Mouse (Mus musculus): Measurements from ENCODE around the gene Naglu.

DNA sequence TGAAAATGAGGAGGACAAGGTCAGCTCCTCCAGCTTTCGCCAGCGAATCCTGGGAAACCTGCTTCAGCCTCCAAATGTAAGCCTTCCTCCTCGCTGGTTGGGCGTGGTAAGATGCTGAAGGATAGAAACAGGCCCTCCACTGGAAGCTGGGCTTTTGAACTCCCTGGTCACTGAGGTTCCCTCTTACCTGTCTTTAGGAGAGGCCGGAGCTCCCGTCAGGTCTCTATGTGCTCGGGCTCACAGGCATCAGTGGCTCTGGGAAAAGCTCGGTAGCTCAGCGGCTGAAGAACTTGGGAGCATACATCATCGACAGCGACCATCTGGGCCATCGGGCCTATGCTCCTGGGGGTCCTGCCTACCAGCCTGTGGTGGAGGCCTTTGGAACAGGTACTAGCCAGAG, 15.0 kb downstream of the Naglu start:
- no peak for TF ChIP-seq E2F4 (IDR thresholded peaks at IDR 0.05; ENCODE audit: insufficient replicate concordance, low read depth, low read length)
- no peak for TF ChIP-seq CTCF (conservative IDR thresholded peaks at IDR 0.05 in 1 of 2, IDR thresholded peaks at IDR 0.05 in 1 of 2; ENCODE audit: low read depth in 2 of 2, low read length in 2 of 2)
- no peak for TF ChIP-seq MEF2A (IDR thresholded peaks at IDR 0.05; ENCODE audit: borderline replicate concordance, low read depth, low read length)
- no peak for TF ChIP-seq POLR2A (IDR thresholded peaks at IDR 0.05; ENCODE audit: low read depth, low read length)
- TF ChIP-seq TCF12 (IDR thresholded peaks at IDR 0.05; ENCODE audit: low read depth, low read length), result no peak
- no peak for TF ChIP-seq USF1 (IDR thresholded peaks at IDR 0.05; ENCODE audit: low read depth, low read length)
- no peak for TF ChIP-seq UBTF (IDR thresholded peaks at IDR 0.05; ENCODE audit: low read depth, low read length)
- no peak for TF ChIP-seq CHD2 (IDR thresholded peaks at IDR 0.05; ENCODE audit: low read length)
- TF ChIP-seq HCFC1 (IDR thresholded peaks at IDR 0.05; ENCODE audit: low read depth, low read length), result no peak
- no peak for TF ChIP-seq RCOR1 (conservative IDR thresholded peaks at IDR 0.05; ENCODE audit: low read depth, low read length)
